Mouse (Mus musculus) v-Abl transformed pro-B cells (cell line): ENCODE data around the gene Rasa2.

ENCODE experiments used
- in situ Hi-C, 2 experiments: fragments of 400-800 bp; cut with MboI; formaldehyde crosslinking; loops; one replicate each; pipeline ENCODE4 v1.15.1; 2025; ENCODE audit not compliant: unreplicated experiment in 2 of 2

The Rasa2 gene

DNA sequence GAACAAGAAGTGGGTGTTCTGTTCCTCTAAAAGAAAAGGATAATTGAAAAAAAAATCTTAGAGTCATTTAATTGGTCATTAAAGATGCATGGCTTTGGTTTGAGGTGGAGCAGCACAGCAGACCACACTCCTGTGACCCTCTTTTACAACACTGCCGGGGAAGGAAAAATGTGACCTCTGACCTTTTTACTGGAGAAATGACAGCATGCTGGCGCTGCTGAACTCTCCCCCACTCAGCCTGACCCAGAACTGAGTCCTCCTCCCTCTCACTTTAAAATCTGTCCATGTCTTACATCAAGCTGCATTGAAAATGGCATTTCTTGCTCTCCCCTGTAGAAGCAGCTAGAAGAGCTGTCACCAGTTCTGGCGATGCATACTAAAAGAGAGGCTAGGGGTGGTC lies 138.2 kb downstream of the Rasa2 start:
- in situ Hi-C loops: loop anchor here (5.0 kb wide), 1 partner anchor 206 kb away; no protein-coding TSS in a partner anchor

DNA sequence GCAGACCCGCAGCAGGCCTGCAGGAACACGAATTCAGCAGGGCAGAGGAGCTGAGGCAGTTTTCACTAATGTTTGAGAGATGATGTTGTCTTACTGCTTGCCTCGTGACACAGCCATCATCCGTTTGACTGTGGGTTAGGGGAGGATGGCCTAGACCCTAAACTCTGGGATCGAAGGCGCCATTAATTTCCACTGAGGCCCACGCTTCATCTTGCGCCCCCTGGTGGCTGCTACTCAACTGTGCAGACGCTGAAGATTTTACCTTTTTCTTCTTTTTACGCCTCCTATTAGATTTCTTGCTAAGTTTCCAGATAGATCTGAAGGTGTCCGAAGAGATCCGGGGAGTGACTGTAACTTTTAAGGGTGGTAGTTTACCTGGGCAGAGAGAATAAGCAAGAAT lies 139.6 kb downstream of the Rasa2 start:
- in situ Hi-C loops: loop anchor here (5.0 kb wide), 1 partner anchor 205 kb away; no protein-coding TSS in a partner anchor
